Mouse (Mus musculus): ENCODE results near the gene Tesmin.

- TF ChIP-seq CTCF (IDR thresholded peaks at IDR 0.05; ENCODE audit: low read depth) (no peak), EP300 (IDR thresholded peaks at IDR 0.05; ENCODE audit: low read depth) (no peak)
Measured at GRCm38 (mm10) chr19:3414268-3414733, 25.6 kb downstream of the Tesmin start, which contains the start of gene Gal.
